Mouse (Mus musculus) lung, postnatal 0 days (tissue): ENCODE data around the gene Nenf.

Experiments used
- CTCF ChIP-seq: IDR thresholded peaks from 2 replicates; pipeline ENCODE4 v1.5.1; 2016; ENCODE audit warnings: antibody characterized with exemption, mild to moderate bottlenecking
- EP300 ChIP-seq: IDR thresholded peaks from 2 replicates; pipeline ENCODE4 v1.6.1; 2016; ENCODE audit warnings: antibody characterized with exemption, mild to moderate bottlenecking, control low read depth

- no peak for TF ChIP-seq CTCF
- TF ChIP-seq EP300 = no peak
These were observed 14.3 kb downstream of the Nenf start for GRCm38 (mm10) chr1:191303736-191304135.
